Mouse (Mus musculus): ENCODE measurements around the gene Gm12394.
"Not testable (repeated sequence)": the region's sequence is repeated elsewhere in the genome, so short reads cannot be mapped to it uniquely, and the experiment has no call there.

The Gm12394 gene

DNA sequence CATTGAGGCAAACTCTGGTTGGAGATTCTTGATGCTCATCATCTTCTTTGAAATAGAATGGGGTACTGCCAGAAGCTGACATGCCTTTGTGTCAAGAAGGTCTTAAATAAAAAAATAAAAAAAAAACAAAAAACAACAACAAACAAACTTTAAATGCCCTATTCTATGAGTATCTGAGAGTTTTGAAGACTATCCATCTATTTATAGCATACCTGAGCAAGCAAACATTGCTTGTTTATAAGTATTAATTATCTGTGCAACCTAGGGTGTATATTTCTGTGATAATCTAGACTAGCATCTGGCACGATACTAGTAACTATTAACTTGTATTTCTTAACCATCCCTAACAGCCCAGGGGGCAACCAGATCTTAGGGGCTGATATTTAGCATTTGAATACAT lies at the start of gene Gm12394:
Gm12394 (minus strand) TSS at position 101 of the 400 bp plus-strand sequence.
- DNase-seq: not testable (repeated sequence)

DNA sequence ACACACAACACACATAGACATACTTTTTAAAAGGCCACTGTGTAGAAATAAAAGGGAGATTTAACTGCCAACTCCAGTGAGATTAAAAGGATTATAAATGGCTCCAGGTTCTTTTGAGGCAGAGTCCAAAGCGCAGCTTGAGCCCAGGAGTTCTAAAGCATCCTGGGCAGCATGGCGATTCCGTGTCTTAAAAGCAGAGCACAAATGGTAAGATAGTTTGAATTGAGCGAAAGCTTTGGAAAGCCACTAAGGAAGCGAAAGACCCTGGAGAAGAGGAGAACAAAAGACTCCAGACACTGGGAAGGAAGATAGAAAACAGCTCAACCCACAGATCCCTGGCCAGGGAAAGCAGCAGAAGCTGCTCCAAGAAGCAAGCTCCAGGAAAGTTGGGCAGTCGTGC lies 48.4 kb upstream of the Gm12394 start:
- DNase-seq: no peak

DNA sequence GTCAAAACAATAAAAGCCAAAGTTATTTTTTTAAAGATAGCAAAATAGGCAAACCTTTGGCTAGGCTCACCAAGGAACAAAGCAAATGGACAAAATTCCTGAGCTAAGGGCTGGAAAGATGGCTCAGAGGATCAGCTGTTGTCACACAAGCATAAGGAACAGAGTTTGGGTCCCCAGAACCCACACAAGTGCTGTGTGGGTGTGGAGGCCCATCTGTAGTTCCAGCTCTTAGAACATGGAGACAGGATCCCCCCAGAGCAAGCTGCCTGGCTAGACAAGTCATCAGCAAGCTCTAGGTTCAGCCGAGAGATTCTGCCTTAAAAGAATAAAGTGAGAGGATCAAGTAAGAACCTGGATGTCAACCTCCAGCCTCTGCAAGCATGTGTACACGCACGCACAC lies 48.0 kb upstream of the Gm12394 start:
- DNase-seq: no peak

DNA sequence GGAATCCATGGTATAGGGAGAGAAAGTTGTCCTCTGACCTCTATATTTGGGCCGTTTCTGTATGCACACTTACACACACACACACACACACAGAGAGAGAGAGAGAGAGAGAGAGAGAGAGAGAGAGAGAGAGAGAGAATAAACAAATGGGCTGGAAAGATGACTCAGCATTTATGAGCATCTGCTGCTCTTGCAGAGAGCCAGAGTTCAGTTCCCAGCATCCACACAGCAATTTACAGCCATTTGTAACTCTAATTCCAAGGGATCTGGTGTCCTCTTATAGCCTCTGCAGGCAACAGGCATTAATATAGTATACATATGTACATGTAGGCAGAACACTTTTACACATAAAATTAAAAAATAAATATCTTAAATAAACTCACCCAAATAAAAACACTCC lies 47.4 kb upstream of the Gm12394 start:
- DNase-seq: no peak

DNA sequence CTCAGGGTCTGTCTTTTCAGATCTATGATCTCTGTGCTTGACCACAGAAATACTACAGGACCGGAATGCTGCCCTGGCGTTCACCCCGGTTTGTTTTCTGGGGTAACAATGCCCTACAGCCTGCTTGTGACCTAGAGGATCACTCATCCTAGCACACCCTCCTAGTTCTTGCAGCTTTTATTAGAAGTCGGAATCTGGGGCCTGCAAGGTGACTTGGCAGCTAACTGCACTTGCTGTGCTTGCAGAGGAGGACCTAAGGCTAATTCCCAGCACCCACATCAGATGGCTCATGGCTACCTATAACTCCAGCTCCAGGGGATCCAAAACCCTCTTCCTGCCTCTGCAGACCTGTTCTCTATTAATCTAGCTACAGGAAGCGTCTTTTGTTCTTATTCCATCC lies 46.2 kb upstream of the Gm12394 start:
- no peak for DNase-seq

DNA sequence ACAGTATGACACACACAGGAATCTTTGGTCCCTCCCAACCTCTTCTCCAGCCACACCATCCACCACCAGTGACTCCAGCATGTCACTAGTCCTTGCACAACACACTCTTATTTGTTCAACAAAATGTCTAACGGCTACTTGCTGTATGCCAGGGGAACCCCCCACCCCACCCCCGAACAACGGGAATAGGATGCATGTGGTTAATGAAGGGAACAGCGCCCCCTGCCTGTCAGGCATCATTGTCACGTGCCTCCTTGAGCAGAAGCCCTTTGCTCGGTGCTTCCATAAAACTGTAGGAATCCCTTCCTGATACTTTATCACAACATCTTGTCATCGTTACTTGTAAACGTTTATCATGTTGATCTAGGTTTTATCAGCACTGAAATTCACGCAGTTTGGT lies 45.6 kb upstream of the Gm12394 start:
- DNase-seq: peak; percentile 63

DNA sequence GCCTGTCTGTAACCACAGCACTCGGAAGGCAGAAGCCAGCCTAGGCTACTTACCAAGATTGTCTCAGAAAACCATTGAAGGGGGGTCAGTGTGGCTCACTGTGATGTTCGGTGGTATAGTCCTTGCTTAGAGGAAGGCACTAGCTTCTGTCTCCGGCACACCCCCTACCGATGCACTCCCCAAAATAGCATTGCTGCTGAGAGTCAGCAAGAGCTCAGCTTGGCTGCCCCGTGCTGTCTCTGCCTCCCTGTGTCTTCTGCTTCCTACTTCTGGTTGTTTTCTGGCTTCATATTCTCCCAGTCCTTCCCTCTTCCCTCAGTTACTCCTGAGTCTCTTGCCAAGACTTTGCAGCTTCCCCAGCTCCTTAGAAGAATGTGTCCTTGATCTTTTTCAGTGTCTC lies 44.3 kb upstream of the Gm12394 start:
- DNase-seq: no peak

DNA sequence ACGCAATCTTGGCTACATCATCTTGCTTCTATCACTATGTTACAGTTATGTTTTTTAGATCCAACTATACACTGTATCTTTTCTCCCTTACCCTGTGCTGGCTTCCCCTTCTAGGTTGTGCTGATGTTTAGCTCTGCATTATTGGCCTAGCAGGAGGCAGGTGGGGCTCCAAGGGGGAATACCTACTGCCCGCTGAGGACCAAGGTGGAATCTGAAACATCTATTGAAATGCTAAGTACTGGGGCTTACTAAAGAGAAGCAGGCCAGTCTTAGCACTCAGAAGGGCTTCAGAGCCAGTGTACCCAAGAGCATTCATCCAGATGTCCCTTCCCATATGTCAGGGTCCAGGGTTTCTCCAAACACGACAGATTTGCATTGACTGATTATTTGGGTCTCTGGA lies 42.3 kb upstream of the Gm12394 start:
- DNase-seq: no peak

DNA sequence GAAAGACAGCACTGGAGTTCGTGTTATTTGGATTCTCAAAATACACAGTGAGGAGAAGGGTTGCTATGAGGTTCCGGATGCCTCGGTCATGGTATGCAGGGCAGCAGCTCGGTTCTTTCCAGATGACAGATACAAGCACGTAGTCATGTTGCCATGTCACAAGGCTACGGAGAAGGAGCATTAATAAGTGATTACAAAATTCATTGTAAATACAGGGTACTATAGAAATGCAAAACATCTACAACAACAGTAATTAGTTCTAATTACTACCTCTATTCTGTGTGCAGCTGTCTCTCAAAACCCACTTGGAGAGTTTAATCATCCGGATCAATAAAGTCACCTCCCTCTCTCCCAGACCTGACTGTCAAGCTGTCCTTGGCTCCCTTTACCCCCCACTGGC lies 38.5 kb upstream of the Gm12394 start:
- DNase-seq: no peak

DNA sequence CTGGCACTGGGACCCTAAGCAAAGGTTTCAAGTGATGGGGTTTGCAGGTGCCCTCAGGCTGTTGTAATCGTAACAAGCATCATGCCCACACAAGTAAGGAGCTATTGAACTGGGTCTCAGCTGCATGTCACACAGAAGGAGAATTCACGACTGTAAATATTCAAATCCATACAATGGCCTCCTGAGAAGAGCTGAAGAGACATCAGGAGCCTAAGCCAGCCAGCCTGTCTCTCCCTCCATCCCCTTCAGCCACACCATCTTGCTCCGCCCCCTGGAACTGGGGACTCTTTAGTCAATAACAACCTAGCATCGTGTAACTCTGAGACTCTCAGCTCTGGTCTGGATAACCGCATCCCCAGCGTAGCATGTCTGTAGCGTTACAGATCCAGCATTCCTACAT lies 34.6 kb upstream of the Gm12394 start:
- DNase-seq: no peak

DNA sequence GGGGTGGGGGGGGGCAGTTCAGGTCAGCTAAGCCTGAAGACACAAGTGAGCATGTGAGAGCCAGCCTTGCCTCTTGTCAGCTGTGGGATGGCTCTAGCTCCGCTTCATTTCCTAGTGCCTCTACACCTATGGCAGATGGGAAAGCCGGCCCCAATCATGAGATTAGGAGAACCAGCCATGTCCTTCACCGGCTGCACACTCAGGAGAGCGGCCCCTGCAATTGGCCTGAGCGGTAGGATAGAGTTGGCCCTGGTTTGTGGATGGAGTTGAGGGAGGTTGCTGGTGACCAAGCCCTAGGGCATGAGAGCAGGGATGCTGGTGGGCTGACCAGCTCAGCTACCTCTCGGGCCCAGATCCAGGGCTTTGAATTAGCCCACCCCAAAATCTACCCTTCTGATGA lies 32.2 kb upstream of the Gm12394 start:
- DNase-seq: no peak

DNA sequence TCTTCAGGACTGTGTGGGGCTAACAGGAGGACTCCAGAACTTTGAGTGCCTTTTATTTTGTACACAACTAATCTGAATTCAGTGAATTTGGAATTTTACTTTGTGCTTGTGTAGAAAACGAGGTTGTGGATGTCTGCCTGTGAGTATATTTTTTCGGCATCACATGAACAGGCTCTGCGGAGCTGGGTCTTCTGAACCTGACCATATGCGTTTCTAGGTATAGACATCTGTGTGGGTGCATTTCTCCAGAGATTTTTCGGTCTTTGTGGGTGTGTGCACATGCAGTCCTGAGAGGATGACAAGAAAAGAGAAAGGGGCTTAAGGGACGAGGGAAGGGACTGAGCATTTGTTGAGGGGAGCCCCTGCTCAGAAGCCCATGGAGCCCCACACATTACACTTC lies 30.4 kb upstream of the Gm12394 start:
- DNase-seq: no peak

DNA sequence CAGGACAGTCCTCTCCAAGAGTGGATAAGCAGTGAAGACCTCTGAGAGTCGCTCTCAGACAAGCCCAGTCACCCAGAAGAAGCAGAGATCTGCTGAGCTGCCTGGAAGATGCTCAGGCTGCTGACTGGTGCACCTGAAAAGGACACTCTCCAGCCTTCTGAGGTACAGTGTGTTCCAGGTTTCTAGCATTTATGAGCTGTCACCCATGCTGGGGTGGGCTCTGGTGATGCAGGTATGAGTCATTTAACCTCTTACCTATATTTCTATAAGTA lies 24.0 kb upstream of the Gm12394 start:
- no peak for DNase-seq

DNA sequence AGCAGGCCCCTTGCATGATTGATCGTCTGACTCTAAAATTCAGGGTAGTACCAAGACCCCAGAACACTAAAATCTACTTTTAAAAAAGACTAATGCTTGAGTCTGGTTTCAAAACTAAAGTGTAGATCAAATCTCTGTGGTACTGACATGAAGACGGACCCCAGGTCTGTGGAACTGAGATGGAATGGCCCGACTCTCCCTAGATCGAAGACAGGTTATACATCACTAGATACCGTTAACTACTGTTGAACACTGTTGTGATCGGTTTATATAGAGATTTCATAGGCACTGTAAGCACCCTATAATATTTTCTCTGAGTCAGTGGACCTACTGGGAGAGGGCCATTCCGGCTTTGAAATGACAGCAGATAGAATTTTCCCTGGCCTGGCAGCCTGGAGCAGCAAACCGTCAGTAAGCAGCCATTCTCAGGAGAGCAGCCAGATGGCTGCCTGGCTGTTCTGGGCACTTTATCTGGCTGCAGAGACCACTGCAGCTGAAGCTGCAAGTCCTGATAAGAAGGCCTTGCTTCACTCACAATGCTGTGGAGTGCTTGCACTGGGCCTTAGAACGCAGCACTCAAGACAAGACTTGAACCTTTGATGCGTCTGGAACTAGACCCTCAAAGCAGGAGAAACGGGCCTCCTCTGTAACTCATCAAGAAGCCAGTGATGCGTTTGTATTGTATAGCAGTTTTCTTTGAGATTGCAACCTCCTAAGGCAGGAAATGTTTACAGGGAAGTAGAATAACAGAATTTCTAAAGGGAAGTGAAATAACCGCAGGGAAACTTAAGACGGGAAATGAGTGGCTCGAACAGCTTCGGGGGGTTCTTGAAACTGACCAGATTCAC lies 23.5 kb upstream of the Gm12394 start:
- DNase-seq: no peak

DNA sequence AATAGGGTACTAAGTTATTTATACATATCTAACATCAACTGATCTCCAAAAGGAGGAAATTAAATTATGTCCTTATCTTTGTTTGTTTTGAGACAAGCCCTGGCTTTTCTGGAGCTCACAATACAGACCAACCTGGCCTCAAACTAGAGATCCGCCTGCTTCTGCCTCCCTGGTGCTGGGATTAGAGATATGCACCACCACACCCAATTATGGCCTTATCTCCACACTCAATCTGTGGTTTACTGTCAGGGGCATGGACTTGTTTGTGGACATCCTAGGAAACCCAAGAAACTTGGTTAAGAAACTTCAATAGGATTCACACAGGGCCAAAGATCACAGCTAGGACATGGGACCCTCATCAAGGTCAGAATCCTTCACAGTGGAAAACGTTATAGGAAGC lies 21.1 kb upstream of the Gm12394 start:
- no peak for DNase-seq

DNA sequence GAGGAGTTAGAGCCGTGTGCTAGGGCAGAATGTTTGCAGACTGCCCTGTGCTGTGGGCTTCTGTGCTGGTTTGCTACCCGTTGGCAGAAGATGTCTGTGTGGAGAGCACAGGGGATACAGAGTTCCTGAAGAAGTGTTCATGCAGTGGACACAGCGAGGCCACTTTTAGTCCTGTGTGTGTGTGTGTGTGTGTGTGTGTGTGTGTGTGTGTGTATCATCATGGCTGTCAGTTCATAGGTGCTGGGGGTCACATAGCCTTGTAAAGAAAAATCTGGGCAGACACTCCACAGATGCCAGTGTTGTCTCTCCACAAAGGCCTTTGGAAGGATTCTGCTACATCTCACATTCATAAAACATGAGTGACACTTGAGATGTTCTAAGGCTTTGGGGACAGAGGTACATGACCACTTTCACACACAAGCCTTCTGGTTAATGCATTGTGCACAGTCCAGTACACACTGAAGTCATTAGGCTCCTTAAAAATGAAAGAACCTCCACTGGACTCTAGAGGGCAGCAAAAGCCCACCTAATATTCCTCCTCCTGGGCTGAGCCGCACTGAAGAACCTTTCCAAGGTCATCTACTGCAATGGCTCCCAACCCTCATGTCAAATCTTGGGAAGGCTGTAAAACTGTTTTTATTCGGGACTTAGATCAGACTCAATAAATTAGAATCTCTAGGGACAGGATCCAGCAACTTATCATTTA lies 20.2 kb upstream of the Gm12394 start:
- peak; percentile 44 for DNase-seq

DNA sequence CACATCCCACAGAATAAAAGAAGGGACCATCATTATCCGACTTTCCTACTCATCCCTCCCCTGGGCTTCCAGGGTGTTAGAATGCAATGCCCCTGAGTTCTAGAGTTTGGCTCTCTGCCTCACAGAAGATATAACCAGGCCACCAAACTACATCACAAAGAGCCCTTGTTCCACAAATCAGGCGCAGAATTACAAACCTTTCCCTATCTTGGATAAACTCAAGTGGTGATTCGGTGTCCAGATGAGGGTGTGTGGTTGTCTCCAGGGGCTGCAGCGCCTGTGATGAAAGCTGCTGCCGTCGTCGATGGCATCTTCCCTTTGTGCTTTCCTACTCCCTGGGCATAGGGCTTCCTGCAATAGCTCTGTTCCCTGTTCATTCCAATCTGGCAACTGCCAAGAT lies 17.6 kb upstream of the Gm12394 start, which contains the start of gene Fam205c:
Fam205c (minus strand) TSS at position 101 of the 400 bp plus-strand sequence.
- DNase-seq: no peak

DNA sequence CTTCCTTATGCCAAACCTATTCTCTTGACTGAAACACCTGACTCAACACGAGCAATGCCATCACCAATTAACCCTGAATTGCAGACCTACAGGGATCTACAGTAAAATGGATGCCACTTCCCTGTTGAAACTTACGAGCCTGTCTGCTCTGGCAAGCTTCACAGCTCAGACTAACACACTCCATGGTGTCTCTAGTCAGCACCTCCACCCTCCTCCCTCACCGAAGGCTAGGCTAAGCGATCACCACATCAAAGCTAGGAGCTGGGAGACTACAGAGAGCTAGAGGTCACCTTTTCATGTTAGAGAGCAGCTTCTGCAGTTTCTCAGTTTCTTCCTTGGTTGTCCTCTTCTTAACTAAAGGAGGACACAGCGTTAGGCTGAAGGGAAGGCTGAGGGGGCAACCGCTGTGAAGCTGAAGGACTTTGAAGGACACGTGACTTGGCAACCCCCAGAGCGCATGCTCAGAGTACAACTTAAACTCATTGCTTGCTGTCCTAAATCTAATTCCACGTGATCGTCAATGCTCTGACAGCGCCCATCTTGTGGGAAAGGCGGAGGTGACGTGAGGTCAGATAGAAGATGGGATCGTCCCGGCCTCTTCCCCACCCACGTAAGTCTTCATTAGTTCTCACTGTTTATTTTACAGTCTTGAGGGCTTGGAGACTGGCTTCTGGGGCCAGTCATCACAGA lies 16.3 kb upstream of the Gm12394 start:
- DNase-seq: no peak

DNA sequence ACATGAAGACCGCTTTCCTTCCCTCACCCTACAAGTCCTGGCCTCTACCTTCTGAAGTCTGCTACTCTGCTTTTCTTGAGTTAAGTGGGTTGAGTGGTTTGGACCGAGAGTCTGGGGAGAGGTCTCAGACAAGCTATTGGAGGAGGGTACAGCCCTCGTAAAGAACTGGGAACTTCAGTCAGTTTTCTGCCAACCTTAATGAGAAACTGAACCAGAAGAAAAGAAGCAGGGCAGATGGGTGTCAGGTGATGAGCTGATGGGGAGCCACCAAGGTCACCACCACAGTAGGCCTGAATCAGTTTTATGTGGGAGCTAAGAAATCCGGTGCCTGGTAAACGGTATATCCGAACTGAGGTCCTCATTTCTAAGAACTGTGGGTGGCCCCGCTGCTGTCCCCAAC lies 15.6 kb upstream of the Gm12394 start:
- no peak for DNase-seq

DNA sequence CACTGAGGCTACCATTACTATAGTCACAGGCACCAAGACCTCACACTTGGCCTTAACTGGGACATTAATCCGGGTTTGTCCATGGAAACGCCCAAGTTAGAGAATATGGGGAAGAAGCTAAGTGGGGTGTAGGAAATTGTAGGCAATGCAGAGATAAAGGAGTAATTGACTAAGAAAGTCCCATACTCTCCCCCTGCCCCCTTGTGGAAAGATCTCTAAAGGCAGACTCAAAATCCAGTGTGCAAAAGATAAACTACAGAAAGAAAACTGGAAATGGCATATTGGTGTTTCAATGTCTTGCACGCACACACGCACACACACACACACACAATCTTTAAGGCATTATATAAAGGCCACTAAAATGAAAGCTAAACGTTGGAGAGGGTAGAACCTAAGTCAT lies 14.2 kb upstream of the Gm12394 start:
- DNase-seq: no peak

DNA sequence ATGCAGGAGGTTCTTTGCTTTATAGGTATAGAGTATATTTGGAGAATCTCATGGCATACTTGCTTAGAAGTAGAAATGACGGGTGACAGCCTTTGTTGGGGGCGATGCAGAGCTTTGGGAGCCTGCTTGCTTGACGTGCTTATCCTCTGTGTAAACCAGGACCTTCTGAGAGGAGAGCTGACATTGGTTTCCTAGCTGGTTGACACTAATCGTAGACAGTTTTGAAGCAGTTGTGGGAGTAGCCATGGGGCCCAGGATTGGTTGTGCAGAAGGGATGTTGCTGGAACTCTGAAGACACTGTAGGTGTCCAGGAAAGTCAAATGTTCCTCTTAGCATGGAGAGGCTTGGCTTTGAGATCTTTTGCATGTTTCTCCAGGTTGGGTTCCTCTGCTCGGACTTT lies 11.6 kb upstream of the Gm12394 start:
- DNase-seq: no peak

DNA sequence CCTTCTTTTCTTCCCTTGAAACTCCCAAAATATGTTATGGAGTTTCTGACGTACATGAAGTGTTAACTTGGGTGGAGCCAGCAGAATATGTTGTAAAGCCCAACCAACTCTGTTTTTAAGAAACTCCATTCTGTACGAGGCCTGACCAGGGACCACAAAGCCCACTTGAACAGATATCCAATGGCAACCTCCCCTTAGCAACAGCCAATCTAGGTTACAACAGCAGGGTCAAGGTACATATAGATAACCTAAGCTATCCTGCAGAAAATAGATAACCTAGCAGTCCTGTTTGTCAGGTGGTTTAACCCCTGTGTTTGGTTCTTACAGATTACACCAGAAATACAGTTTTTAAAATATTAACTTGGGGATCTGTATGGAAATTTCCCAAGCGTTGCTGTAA lies 10.8 kb upstream of the Gm12394 start:
- no peak for DNase-seq

DNA sequence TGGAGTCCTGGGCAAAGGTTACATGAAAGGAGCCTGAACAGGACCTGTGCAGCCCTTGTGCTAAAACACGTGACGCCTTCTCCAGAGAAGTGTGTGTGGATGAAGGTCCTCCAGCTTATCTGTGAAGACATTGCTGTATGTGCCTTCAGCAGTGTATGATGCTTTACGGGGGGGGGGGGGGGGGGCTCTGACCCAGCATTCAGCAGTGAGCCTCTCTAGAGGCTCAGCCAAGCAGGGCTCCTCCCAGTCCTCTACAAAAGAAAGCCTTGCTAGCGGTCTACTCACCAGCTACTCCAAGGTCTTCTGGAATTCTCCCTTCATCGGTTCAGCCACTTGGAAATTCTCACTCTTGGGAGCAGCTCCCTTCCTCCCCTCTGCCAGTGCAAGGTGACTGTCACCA lies 6.9 kb upstream of the Gm12394 start:
- not testable (repeated sequence) for DNase-seq

DNA sequence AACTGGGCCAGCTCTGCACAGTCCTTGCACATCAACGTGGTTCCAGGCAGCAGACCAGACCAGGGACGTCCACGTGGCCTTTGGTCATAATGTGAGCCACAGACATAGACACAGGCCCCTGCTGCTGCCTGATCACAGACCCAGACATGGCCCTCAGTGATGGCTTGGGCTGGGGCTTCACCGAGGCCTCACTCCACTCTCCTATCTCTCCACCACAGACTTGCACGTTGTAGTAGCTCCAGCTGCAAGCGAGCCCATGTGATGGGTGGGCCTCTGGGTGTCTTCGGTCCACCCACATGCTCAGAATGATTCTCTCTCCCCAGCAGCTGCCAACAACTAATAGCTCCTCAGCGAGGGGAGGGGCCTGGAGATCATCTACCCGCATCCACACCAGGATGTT lies 3.9 kb upstream of the Gm12394 start:
- not testable (repeated sequence) for DNase-seq

All from thymus, postnatal 4 days (tissue).